Mouse (Mus musculus): ENCODE data around the gene Psme1. TPM values are rescaled to one million over a fixed set of nuclear protein-coding genes. Genes with fewer than 3 reads are reported as not detected.

Gene Psme1
- polyA plus RNA-seq (2012; ENCODE audit: low replicate concordance), result 69.7 and 113 TPM in 2 replicates

DNA sequence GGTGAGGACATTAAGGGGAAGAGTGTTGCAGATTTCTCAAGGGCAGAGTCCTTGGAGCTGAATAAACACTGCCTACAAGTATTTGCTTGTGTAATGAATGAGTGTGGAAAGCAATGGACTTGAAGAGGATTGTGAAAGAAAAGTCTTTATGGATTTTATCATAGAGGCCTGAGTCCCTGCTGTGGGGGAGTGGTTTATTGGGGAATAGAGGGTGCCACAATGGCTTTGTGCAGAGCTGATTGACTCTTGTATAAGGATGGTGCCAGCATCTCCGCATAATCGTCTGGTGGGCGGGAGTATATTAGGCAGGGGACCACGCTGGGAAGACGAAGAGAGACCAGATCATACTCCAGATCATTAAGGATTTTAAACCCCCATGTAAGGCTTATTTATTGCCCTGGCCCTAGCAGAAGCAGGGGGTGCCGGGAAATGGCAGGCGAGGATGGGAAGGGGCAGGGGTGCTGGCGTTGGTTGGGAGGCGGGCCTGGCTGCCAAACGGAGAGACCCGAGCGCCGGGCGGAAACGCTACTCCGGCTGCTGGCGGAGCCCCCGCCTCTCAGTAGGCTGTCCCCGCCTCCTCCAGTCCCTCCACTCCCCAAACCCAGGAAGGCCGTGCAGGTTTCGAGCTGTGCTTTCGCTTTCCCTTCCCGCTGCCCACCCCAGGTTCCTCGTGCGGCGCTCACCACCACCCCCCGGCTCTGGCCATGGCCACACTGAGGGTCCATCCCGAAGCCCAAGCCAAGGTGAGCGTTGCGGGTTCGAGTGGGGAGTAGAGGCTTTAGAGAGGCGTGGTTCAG lies at the start of gene Psme1:
Gene Psme1 (plus strand): TSS at position 253 of the 797 bp plus-strand sequence.

DNA sequence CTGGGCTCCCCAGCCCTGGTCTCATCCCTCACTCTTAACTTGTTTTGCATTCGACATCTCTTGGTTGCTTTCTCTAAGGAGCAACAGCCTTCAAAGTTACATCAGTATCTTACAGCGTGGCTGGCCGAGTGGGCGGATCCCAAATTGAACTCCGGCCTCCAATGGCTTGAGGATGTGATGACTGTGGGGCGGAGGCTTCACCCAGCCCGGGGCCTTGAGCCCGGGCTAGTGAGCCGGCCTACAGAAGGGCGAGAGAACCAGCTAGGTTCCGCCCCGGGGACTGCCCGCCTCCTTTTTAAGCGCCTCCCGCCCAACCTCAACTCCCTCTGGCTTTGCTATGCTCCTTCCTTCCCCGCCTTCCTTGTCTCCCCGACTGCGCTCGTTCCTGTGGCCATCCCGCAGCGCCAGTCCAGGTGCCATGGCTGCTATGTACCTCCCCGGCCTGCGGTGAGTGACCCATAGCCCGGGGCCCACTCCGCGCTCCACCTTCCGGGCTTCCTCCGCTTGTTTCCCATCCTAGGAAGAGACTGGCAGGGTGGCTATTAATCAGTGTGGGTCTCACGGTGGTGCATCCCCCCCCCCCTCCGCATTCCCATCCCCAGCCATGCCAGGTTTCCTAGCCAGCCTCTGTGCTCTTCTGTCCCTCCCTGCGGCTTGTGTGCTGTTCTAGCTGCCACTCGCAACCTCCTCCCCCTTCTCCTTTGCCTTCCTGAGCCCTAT lies 37.7 kb upstream of the Psme1 start, which contains the start of gene Pck2:
Gene Pck2 (plus strand): TSS at position 200 of the 720 bp plus-strand sequence.

DNA sequence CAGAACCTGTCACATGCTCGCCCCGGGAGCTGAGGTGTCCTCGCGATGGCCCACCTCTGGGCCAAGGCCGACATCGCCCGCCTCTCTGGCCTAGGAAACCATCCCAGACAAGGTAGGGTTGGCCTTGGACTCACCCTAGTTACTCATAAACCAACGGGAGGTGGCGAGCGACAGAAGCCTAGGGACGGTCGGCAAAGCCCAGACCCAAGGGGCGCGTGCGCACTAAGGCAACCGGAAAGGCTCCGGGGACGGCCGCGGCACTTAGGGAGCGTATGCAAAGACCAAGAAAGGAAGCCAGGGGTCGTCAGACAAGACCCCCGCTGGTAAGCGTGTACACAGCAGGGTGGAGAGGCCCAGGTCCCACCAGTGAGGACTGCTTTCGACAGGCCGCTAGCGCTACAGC lies 18.1 kb upstream of the Psme1 start, which contains the start of gene Dcaf11:
Gene Dcaf11 (plus strand): TSS at position 208 of the 403 bp plus-strand sequence.

DNA sequence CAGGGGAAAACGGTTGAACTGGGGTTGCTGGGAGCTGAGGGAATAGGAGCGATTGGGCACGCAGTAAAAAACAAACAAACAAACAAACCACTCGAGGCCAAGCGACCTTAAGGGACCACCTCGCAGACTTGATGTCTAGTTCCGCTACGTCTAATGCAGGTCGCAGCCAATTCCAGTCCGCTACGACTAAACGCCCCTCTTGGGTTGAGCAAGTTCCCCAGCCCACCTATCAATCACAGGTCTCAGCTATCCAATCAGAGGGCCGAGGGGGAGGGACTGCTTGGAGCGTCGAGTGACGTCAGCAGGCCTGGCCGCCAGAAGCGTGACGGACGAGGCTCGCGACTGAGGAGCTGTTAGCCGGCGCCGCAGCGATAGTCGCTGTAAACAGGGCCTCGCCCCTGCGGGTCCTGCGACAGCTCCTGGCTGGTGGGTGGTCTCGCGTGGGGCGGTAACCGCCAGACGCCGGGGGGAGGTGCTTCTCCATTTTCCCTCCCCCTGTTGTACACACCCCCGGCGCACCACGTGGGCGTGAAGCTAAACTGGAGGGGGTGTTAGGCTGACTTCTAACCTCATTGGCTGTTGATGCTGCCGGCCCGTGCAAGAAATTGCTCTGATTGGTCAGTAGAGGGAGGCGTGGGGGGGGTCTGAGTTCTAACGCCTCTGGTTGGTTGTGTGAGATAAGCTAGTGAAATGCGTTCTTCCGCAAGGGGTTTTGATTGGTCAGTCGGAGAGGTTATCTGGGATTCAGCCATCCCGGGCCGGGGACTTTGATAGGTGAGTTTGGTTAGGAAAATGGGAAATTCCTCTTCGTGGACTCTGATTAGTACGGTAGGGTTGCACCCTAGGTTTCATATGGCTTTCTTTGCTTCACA lies 17.5 kb upstream of the Psme1 start, which contains the start of gene A730061H03Rik:
Gene A730061H03Rik (minus strand): TSS at position 205 of the 872 bp plus-strand sequence.

DNA sequence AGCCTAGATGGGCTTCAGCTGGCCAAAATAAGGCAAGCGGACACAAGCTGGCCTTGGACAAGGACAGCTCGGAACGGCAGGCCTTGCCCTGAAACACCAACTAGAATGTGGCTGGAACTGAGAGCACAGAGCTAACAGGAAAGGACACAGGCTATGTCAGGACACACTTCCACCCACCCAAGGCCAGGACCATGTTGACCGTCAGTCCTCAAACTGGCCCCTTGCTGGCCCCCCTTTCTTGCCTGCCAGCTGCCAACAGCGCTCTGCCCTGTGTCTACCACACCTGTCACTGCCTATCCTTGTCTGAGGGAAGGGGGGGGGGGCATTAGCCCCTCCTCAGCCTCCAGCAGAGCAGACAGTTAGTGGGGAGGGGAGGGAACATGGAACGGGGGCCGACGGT lies 2.6 kb upstream of the Psme1 start, which contains the start of gene Fitm1:
Gene Fitm1 (plus strand): TSS at position 316 of the 400 bp plus-strand sequence.

DNA sequence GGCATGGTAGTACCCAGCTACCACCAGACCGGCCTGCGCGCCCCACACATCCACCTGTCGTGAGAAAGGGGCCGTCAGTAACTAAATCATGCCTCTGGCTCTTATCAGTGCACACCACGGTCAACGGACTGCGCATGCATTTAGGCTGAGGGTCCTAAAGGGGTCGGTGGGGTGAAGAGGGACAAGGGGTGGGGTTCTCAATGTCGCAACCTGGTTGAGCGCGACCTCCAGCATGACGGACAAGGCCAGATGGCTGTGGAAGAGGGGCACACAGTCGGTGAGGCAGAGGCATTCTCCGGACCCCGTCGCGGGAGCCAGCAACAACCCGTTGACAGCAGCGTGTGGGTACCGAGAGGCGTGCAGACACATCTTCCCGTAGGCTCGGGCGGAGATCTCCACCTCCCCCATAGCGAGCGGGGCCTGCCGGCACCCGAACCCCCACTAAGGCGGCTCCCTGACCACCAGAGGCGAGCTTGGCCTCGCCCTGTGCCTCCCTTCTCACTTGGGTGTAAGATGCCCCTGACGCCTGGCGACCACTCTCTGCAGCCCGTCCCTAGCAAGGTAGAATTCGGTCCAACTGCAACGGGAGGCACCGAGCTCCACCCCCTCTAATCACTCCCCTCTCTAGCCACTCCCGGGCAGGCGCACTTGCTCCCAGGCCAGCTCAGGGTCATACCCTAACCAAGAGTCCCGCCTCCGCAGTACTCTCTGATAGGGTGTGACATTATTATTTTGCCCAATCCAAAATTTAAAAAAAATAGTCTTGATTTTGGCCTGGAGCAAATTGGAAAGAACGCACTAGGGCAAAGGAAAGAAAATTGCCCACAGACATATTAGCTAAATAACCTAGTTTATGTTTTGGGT lies 7.0 kb downstream of the Psme1 start, which contains the start of gene Emc9:
Gene Emc9 (minus strand): TSS at position 601 of the 864 bp plus-strand sequence.

DNA sequence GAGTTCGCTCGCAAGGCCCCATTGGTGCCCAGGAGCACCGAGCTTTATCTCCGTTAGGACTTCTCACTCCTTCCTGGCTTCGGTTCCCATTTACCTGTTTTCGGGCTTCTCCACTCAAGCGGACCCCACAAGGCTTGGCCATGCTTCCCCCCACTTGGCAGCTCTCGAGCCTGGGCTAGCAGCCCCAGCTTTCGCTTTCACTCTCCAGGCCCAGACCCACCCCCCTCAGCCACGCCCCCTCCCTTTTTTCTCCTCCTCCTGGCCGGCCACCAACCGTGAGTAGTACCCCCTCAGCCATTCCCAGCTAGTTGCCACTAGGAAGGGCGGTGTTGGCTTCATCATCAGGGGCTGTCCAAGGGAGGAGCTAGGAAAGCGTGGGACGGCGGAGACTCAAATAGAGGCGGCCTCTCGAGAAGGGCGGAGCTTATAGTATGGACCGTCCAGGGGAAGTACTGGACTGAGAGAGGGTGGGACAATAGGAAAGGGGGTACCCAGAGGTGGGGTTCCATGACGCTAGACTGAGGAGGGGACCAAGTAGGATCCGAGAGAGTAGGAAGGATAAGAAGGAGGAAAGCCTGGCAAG lies 12.9 kb downstream of the Psme1 start, which contains the start of gene Psme2:
Gene Psme2 (minus strand): TSS at position 366 of the 583 bp plus-strand sequence.

DNA sequence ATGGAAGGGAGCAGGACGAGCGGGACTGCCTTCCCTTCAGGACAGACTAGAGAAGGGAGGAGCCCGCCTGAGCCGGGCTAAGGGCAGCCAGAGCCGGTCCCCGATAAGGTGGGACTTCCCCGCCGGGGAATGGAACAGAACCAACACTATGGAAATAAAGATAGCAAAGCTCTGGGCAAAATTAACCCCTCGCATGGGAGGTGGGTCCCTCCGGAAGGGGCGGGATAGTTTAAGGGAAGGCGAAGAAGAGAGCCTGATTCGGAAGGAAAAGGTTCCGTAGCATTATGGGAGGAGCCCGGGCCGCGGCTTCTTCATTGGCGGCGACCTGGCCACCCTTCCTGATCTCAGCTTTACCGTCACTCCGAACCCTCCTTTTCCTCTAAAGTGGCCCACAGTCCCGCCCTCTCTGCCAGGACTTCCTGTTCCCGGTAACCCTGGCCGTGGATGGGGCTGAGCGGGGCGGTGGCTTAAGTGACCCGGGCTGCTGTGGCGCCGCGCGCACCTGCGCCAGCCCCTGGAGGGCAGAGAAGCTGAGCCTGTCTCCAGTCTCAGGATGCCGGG lies 13.5 kb downstream of the Psme1 start, which contains the start of gene Rnf31:
Gene Rnf31 (plus strand): TSS at position 378 of the 561 bp plus-strand sequence.

DNA sequence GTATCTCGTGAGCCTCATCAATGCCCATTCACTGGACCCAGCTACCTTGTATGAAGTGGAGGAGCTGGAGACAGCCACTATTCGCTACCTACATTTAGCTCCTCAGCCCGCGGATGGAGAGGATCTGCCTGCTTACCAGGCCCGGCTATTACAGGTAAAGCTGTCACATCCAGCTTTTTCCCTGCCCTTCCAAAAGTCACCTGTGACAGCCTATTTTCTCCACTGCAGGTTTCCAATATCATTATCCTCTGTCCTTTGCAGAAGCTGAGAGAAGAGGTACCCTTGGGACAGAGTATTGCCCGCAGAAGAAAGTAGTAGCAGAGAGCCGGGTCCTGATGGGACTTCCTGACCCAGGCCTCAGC lies 25.3 kb downstream of the Psme1 start, which contains the start of gene Irf9:
Gene Irf9 (plus strand): TSS at position 301 of the 362 bp plus-strand sequence.

DNA sequence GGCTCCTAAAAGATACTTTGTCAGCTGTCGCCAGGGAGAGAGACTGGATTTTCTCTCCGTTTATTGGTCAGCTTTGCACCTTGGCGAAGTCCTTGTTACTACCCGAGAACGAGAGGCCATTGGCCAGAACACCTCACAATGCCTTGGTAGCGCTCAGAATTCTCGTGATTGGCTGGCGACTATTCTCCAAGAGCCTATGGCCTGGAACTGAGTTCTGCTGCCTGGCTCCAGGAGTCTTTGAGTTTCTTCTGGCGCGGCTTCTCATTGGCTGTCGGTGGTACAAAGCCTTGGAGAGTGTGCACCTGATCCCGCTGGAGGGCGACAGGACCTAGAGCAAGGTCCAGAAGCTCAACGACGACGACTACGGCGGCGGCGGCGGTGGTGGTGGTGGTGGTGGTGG lies 39.9 kb downstream of the Psme1 start, which contains the start of gene Rec8:
Gene Rec8 (plus strand): TSS at position 216 of the 400 bp plus-strand sequence.

Other genes starting within 250 kb of the Psme1 start
- 56.4 and 85.0 TPM in 2 replicates for gene Dhrs4, start 99.4 kb upstream of the Psme1 start, polyA plus RNA-seq (2012; ENCODE audit: low replicate concordance)
- 6.0 and 15.4 TPM in 2 replicates for gene Carmil3, start 87.5 kb upstream of the Psme1 start, polyA plus RNA-seq (2012; ENCODE audit: low replicate concordance)
- not detected in 2 replicates for gene Cpne6, start 67.7 kb upstream of the Psme1 start, polyA plus RNA-seq (2012; ENCODE audit: low replicate concordance)
- 0.41 and 0.62 TPM in 2 replicates for gene Nrl, start 53.1 kb upstream of the Psme1 start, polyA plus RNA-seq (2012; ENCODE audit: low replicate concordance)
- gene Pck2, start 37.9 kb upstream of the Psme1 start, polyA plus RNA-seq (2012; ENCODE audit: low replicate concordance), result 116 and 171 TPM in 2 replicates
- 26.0 and 50.2 TPM in 2 replicates for gene Dcaf11, start 18.1 kb upstream of the Psme1 start, polyA plus RNA-seq (2012; ENCODE audit: low replicate concordance)
- gene A730061H03Rik, start 17.7 kb upstream of the Psme1 start, polyA plus RNA-seq (2012; ENCODE audit: low replicate concordance), result 0.97 and 1.7 TPM in 2 replicates
- not detected in 2 replicates for gene Fitm1, start 2.5 kb upstream of the Psme1 start, polyA plus RNA-seq (2012; ENCODE audit: low replicate concordance)
- gene Emc9, start 7.2 kb downstream of the Psme1 start, polyA plus RNA-seq (2012; ENCODE audit: low replicate concordance), result 25.0 and 35.4 TPM in 2 replicates
- gene Psme2, start 13.0 kb downstream of the Psme1 start, polyA plus RNA-seq (2012; ENCODE audit: low replicate concordance), result 21.1 and 39.3 TPM in 2 replicates
- 31.7 and 39.6 TPM in 2 replicates for gene Rnf31, start 13.6 kb downstream of the Psme1 start, polyA plus RNA-seq (2012; ENCODE audit: low replicate concordance)
- gene Irf9, start 25.4 kb downstream of the Psme1 start, polyA plus RNA-seq (2012; ENCODE audit: low replicate concordance), result 22.2 and 204 TPM in 2 replicates
- gene Rec8, start 39.9 kb downstream of the Psme1 start, polyA plus RNA-seq (2012; ENCODE audit: low replicate concordance), result 7.8 and 19.7 TPM in 2 replicates
- gene Ipo4, start 57.8 kb downstream of the Psme1 start, polyA plus RNA-seq (2012; ENCODE audit: low replicate concordance), result 18.3 and 108 TPM in 2 replicates
- gene Gm49378, start 59.8 kb downstream of the Psme1 start, polyA plus RNA-seq (2012; ENCODE audit: low replicate concordance), result 18.9 TPM in 1 of 2 replicates, not detected in the other
- 20.7 and 31.5 TPM in 2 replicates for gene Tm9sf1, start 65.7 kb downstream of the Psme1 start, polyA plus RNA-seq (2012; ENCODE audit: low replicate concordance)
- 0.41 TPM in 1 of 2 replicates, not detected in the other for gene Tssk4, start 72.1 kb downstream of the Psme1 start, polyA plus RNA-seq (2012; ENCODE audit: low replicate concordance)
- 11.3 and 12.5 TPM in 2 replicates for gene Mdp1, start 82.4 kb downstream of the Psme1 start, polyA plus RNA-seq (2012; ENCODE audit: low replicate concordance)
- 3.1 and 25.0 TPM in 2 replicates for gene Gmpr2, start 93.8 kb downstream of the Psme1 start, polyA plus RNA-seq (2012; ENCODE audit: low replicate concordance)
- gene Nedd8, start 94.0 kb downstream of the Psme1 start, polyA plus RNA-seq (2012; ENCODE audit: low replicate concordance), result 32.6 and 33.7 TPM in 2 replicates
- 49.1 and 49.7 TPM in 2 replicates for gene Tinf2, start 103.7 kb downstream of the Psme1 start, polyA plus RNA-seq (2012; ENCODE audit: low replicate concordance)
- 4.5 and 11.0 TPM in 2 replicates for gene Tgm1, start 135.8 kb downstream of the Psme1 start, polyA plus RNA-seq (2012; ENCODE audit: low replicate concordance)
- gene Rabggta, start 144.1 kb downstream of the Psme1 start, polyA plus RNA-seq (2012; ENCODE audit: low replicate concordance), result 8.7 and 22.8 TPM in 2 replicates
- 4.0 and 4.2 TPM in 2 replicates for gene Dhrs1, start 167.6 kb downstream of the Psme1 start, polyA plus RNA-seq (2012; ENCODE audit: low replicate concordance)
- gene Nop9, start 167.6 kb downstream of the Psme1 start, polyA plus RNA-seq (2012; ENCODE audit: low replicate concordance), result 57.8 and 83.1 TPM in 2 replicates
- not detected in 2 replicates for gene Cideb, start 180.3 kb downstream of the Psme1 start, polyA plus RNA-seq (2012; ENCODE audit: low replicate concordance)
- gene Ltb4r2, start 183.3 kb downstream of the Psme1 start, polyA plus RNA-seq (2012; ENCODE audit: low replicate concordance), result 0.20 TPM in 1 of 2 replicates, not detected in the other
- gene Ltb4r1, start 187.8 kb downstream of the Psme1 start, polyA plus RNA-seq (2012; ENCODE audit: low replicate concordance), result 1.1 and 3.8 TPM in 2 replicates
- gene Adcy4, start 206.0 kb downstream of the Psme1 start, polyA plus RNA-seq (2012; ENCODE audit: low replicate concordance), result 1.5 and 1.8 TPM in 2 replicates
- 54.1 and 55.8 TPM in 2 replicates for gene Ripk3, start 210.7 kb downstream of the Psme1 start, polyA plus RNA-seq (2012; ENCODE audit: low replicate concordance)
- 0.20 and 0.88 TPM in 2 replicates for gene Nfatc4, start 245.0 kb downstream of the Psme1 start, polyA plus RNA-seq (2012; ENCODE audit: low replicate concordance)

All from leukemia stem cell, adult 10-12 weeks (primary cell).